Mouse (Mus musculus): Measurements from ENCODE around the gene Pole3. TPM values are rescaled to one million over a fixed set of nuclear protein-coding genes. Genes with fewer than 3 reads are reported as not detected.
A peak's percentile ranks its signal among the peaks of the same experiment; 100 is the strongest.

Gene Pole3
- polyA plus RNA-seq, 1 experiment = 8.9 TPM

GRCm38 (mm10) chr4:62503374-62503970 lies 21.4 kb downstream of the Pole3 start, which contains the start of gene Hdhd3:
Gene Hdhd3 (minus strand): TSS chr4:62503467.
- H3K27me3 ChIP-seq (ENCODE audit: control insufficient read depth, insufficient read depth, low read length) = no peaks in the 10 kb centered on the region
- peaks cover 22% of the 10 kb centered on the region for H3K36me3 ChIP-seq (ENCODE audit: control insufficient read depth, insufficient read depth, low read length)
- 35% methylated on average over 3 of the region's 3 CpGs for WGBS
- peaks cover 18% of the 10 kb centered on the region for H3K4me1 ChIP-seq (ENCODE audit: control insufficient read depth, insufficient read depth, insufficient read length, low read length)
- H3K27ac ChIP-seq (ENCODE audit: insufficient read depth, low read depth, low read length) = peak within 1 kb of the TSS; percentile 97
- TF ChIP-seq POLR2A (IDR thresholded peaks at IDR 0.05; ENCODE audit: low read depth, low read length) = no peak
- no peak for TF ChIP-seq CTCF (IDR thresholded peaks at IDR 0.05; ENCODE audit: extremely low read depth, insufficient read length, insufficient replicate concordance, low read depth, low read length)
- H3K4me3 ChIP-seq (ENCODE audit: low read depth, low read length) = peak within 1 kb of the TSS; percentile 96

GRCm38 (mm10) chr4:62502969-62503368 lies 21.9 kb downstream of the Pole3 start:
- WGBS = 22% methylated on average over 7 of the region's 7 CpGs
- peak overlapping the region; percentile 34 for H3K4me3 ChIP-seq (ENCODE audit: low read depth, low read length)
- peaks cover 19% of the 10 kb centered on the region for H3K36me3 ChIP-seq (ENCODE audit: control insufficient read depth, insufficient read depth, low read length)
- peak overlapping the region; percentile 97 for H3K27ac ChIP-seq (ENCODE audit: insufficient read depth, low read depth, low read length)
- H3K4me1 ChIP-seq (ENCODE audit: control insufficient read depth, insufficient read depth, insufficient read length, low read length) = peaks cover 18% of the 10 kb centered on the region
- TF ChIP-seq CTCF (IDR thresholded peaks at IDR 0.05; ENCODE audit: extremely low read depth, insufficient read length, insufficient replicate concordance, low read depth, low read length) (no peak), POLR2A (IDR thresholded peaks at IDR 0.05; ENCODE audit: low read depth, low read length) (no peak)
- H3K27me3 ChIP-seq (ENCODE audit: control insufficient read depth, insufficient read depth, low read length) = no peaks in the 10 kb centered on the region

DNA sequence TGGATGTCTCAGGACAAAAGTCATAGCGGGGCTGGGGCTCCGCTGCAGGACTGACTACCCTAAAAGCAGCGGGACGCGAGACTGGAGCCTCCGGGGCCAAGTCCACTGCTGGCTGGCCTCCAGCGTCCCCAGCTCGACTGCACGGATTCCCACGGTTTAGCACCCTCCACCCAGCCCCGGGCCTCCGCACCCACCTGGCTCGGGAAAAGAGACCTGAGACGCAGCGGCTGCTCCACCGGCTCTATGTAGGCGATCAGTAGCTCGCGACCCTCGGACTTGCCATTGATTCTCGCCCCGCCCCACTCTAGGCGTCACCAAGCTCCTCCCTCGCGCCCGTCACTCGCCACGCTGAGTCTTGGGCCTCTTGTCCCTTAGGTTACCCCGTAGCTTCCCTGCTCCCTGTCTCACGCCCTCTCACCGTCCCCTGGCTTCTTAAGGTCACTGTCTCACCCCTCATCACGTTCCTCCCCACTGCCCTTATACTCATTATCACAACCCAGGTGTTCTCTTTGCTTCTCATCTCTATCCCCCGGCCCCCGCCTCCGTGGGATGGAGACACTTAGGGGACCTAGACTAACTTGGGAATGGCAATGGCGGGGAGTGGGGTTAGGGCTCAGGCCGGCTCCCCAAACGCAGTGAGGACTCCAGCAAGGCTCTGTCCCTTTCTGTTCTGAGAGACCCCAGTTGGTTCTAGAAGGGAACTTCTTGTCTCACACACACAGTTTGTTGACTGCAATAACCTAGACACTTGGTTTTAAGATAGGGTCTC lies 22.7 kb downstream of the Pole3 start:
- Histone ChIP-seq H3K27ac (ENCODE audit: insufficient read depth, low read depth, low read length) (peak overlapping the region; percentile 97), H3K4me1 (ENCODE audit: control insufficient read depth, insufficient read depth, insufficient read length, low read length) (peaks cover 18% of the 10 kb centered on the region), H3K4me3 (ENCODE audit: low read depth, low read length) (peak overlapping the region; percentile 96), H3K27me3 (ENCODE audit: control insufficient read depth, insufficient read depth, low read length) (no peaks in the 10 kb centered on the region), H3K36me3 (ENCODE audit: control insufficient read depth, insufficient read depth, low read length) (peaks cover 23% of the 10 kb centered on the region)
- TF ChIP-seq CTCF (IDR thresholded peaks at IDR 0.05; ENCODE audit: extremely low read depth, insufficient read length, insufficient replicate concordance, low read depth, low read length) (no peak), POLR2A (IDR thresholded peaks at IDR 0.05; ENCODE audit: low read depth, low read length) (peak; percentile 86)
- 1% methylated on average over 38 of the region's 38 CpGs for WGBS

- H3K4me3 ChIP-seq (ENCODE audit: low read depth, low read length) = peak overlapping the region; percentile 96
- H3K27ac ChIP-seq (ENCODE audit: insufficient read depth, low read depth, low read length) = peak overlapping the region; percentile 97
- TF ChIP-seq POLR2A (IDR thresholded peaks at IDR 0.05; ENCODE audit: low read depth, low read length) = no peak
- H3K36me3 ChIP-seq (ENCODE audit: control insufficient read depth, insufficient read depth, low read length) = peaks cover 25% of the 10 kb centered on the region
- under 1% methylated on average over 7 of the region's 7 CpGs for WGBS
- H3K27me3 ChIP-seq (ENCODE audit: control insufficient read depth, insufficient read depth, low read length) = no peaks in the 10 kb centered on the region
- H3K4me1 ChIP-seq (ENCODE audit: control insufficient read depth, insufficient read depth, insufficient read length, low read length) = peaks cover 20% of the 10 kb centered on the region
Observed at GRCm38 (mm10) chr4:62501534-62501933, 23.3 kb downstream of the Pole3 start.

- peak overlapping the region; percentile 26; the same call in 1 of the 2 replicates for H3K4me3 ChIP-seq (ENCODE audit: low read depth, low read length)
- 41% methylated on average over 4 of the region's 4 CpGs for WGBS
- H3K27ac ChIP-seq (ENCODE audit: insufficient read depth, low read depth, low read length) = peak overlapping the region; percentile 97
- no peaks in the 10 kb centered on the region for H3K27me3 ChIP-seq (ENCODE audit: control insufficient read depth, insufficient read depth, low read length)
- peaks cover 27% of the 10 kb centered on the region for H3K4me1 ChIP-seq (ENCODE audit: control insufficient read depth, insufficient read depth, insufficient read length, low read length)
- TF ChIP-seq CTCF (IDR thresholded peaks at IDR 0.05; ENCODE audit: extremely low read depth, insufficient read length, insufficient replicate concordance, low read depth, low read length) (no peak), POLR2A (IDR thresholded peaks at IDR 0.05; ENCODE audit: low read depth, low read length) (no peak; the same call in 1 of the 2 replicates)
- H3K36me3 ChIP-seq (ENCODE audit: control insufficient read depth, insufficient read depth, low read length) = peaks cover 25% of the 10 kb centered on the region
Observed at GRCm38 (mm10) chr4:62500799-62501198, 24.1 kb downstream of the Pole3 start.

DNA sequence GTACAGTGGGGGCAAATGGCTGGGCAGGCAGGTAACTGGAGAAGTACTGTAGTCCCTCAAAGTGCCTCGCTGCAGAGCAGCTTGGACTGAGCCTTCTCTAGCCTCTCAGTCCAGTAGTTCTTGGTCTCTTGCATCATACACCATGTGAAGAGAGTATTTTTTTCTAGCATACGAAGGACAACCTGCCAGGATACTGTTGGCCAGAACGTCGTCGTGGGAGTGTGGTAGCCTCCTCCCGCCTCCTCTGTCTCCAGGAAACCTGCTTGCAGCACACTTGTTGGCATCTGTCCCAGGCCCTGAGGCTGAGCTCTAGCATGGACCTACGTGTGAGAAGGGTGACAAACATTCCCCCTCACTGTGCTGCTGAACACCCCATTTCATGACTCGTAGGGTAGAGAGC lies 28.1 kb downstream of the Pole3 start:
- H3K4me3 ChIP-seq (ENCODE audit: low read depth, low read length) = no peak overlapping the region
- no peak overlapping the region for H3K27ac ChIP-seq (ENCODE audit: insufficient read depth, low read depth, low read length)
- TF ChIP-seq POLR2A (IDR thresholded peaks at IDR 0.05; ENCODE audit: low read depth, low read length) (no peak), CTCF (IDR thresholded peaks at IDR 0.05; ENCODE audit: extremely low read depth, insufficient read length, insufficient replicate concordance, low read depth, low read length) (no peak)
- WGBS = 16% methylated on average over 8 of the region's 8 CpGs
- peaks cover 16% of the 10 kb centered on the region; the same call in 1 of the 2 replicates for H3K4me1 ChIP-seq (ENCODE audit: control insufficient read depth, insufficient read depth, insufficient read length, low read length)
- peaks cover 25% of the 10 kb centered on the region for H3K36me3 ChIP-seq (ENCODE audit: control insufficient read depth, insufficient read depth, low read length)
- H3K27me3 ChIP-seq (ENCODE audit: control insufficient read depth, insufficient read depth, low read length) = no peaks in the 10 kb centered on the region

GRCm38 (mm10) chr4:62495946-62496345 lies 28.9 kb downstream of the Pole3 start:
- H3K36me3 ChIP-seq (ENCODE audit: control insufficient read depth, insufficient read depth, low read length) = peaks cover 29% of the 10 kb centered on the region
- H3K27ac ChIP-seq (ENCODE audit: insufficient read depth, low read depth, low read length) = no peak overlapping the region
- TF ChIP-seq POLR2A (IDR thresholded peaks at IDR 0.05; ENCODE audit: low read depth, low read length) (no peak), CTCF (IDR thresholded peaks at IDR 0.05; ENCODE audit: extremely low read depth, insufficient read length, insufficient replicate concordance, low read depth, low read length) (no peak)
- no peaks in the 10 kb centered on the region for H3K27me3 ChIP-seq (ENCODE audit: control insufficient read depth, insufficient read depth, low read length)
- H3K4me1 ChIP-seq (ENCODE audit: control insufficient read depth, insufficient read depth, insufficient read length, low read length) = peaks cover 16% of the 10 kb centered on the region; the same call in 1 of the 2 replicates
- no peak overlapping the region for H3K4me3 ChIP-seq (ENCODE audit: low read depth, low read length)
- WGBS = 29% methylated on average over 8 of the region's 8 CpGs
